Mouse (Mus musculus) lung, postnatal 0 days (tissue): ENCODE data around the gene Gm5617.

Experiments used
- CTCF ChIP-seq: IDR thresholded peaks from 2 replicates; pipeline ENCODE4 v1.5.1; 2016; ENCODE audit warnings: antibody characterized with exemption, mild to moderate bottlenecking
- EP300 ChIP-seq: IDR thresholded peaks from 2 replicates; pipeline ENCODE4 v1.6.1; 2016; ENCODE audit warnings: antibody characterized with exemption, mild to moderate bottlenecking, control low read depth

DNA sequence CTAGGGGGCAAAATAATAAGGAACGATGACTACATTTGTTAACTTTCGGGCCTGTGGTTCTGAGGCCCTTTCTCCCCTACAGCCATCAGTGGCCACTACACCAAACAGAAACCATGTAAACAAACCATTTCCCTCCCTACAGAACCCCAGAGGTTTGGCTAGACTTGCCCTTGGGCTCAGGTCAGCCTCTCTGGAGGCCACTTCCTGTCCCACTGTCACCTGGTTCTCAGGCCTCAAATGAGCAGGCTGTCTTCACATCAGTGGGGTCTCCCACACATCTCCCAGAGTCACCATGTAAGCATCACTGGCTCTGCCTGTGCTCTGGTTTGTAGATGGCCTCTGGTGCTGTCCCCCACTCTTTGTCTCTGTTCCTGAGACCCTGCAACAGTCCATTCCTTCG, 39.3 kb upstream of the Gm5617 start:
- TF ChIP-seq CTCF (no peak), EP300 (no peak)
